Mouse (Mus musculus): Measurements from ENCODE around the gene Wnt2b. TPM values are rescaled to one million over a fixed set of nuclear protein-coding genes. Genes with fewer than 3 reads are reported as not detected.

Wnt2b gene
- polyA plus RNA-seq, 1 experiment, result 9.7 TPM

DNA sequence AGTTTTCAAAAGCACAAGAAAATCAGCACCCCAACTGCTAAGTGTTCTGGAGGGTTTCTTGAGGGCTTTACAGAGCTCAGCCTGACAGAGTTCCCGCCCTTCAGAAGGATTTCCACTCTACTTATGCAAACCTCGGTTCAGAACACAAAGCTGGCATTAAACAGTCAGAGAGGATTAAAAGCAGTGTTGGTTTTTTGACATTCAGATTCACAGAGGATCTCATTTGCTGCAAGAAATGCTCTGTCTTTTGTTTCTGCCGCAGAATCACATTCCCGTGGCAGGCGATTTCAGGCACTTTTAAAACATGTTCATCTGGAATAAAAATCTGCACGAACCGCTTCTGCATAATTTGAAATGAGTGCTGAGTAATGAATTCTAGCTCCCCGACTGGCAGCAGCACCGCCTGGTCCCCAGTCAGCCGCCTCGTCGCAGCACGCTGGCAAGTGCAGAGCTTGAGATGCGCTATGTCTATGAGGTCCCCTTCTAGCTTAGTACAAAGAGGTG lies 42.3 kb upstream of the Wnt2b start:
- no peak overlapping the region for H3K4me3 ChIP-seq (ENCODE audit: low read depth, low read length)
- H3K4me1 ChIP-seq (ENCODE audit: control insufficient read depth, insufficient read depth, insufficient read length, low read length), result no peaks in the 10 kb centered on the region
- 91% methylated on average over 14 of the region's 14 CpGs for WGBS
- no peak overlapping the region for H3K27ac ChIP-seq (ENCODE audit: insufficient read depth, low read depth, low read length)
- H3K27me3 ChIP-seq (ENCODE audit: control insufficient read depth, insufficient read depth, low read length), result no peaks in the 10 kb centered on the region
- TF ChIP-seq CTCF (IDR thresholded peaks at IDR 0.05; ENCODE audit: extremely low read depth, insufficient read length, insufficient replicate concordance, low read depth, low read length) (no peak), POLR2A (IDR thresholded peaks at IDR 0.05; ENCODE audit: low read depth, low read length) (no peak)
- peaks cover 45% of the 10 kb centered on the region for H3K36me3 ChIP-seq (ENCODE audit: control insufficient read depth, insufficient read depth, low read length)

DNA sequence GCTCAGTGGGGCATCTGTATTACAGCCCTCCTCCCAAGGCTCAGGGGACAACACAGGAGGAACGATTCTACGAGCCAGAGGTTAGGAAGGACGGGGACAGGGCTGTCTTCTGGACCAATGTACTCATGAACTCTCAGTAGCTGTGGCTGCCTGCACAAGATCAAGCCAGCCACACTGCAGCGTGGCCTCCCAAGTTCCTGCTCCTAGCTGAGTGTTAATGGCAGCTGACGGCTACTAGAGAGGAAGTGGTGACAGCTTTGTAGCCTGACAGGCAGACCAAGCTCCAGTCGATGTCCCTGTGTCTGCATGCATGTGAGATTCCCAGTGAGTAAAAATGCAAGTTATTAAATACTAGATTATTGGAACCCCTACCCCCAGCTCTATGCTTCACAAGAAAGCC lies 39.7 kb upstream of the Wnt2b start:
- Histone ChIP-seq H3K27ac (ENCODE audit: insufficient read depth, low read depth, low read length) (no peak overlapping the region), H3K27me3 (ENCODE audit: control insufficient read depth, insufficient read depth, low read length) (no peaks in the 10 kb centered on the region), H3K4me1 (ENCODE audit: control insufficient read depth, insufficient read depth, insufficient read length, low read length) (no peaks in the 10 kb centered on the region), H3K36me3 (ENCODE audit: control insufficient read depth, insufficient read depth, low read length) (peaks cover 26% of the 10 kb centered on the region), H3K4me3 (ENCODE audit: low read depth, low read length) (no peak overlapping the region)
- WGBS, result 65% methylated on average over 6 of the region's 6 CpGs
- no peak for TF ChIP-seq POLR2A (IDR thresholded peaks at IDR 0.05; ENCODE audit: low read depth, low read length)
- no peak for TF ChIP-seq CTCF (IDR thresholded peaks at IDR 0.05; ENCODE audit: extremely low read depth, insufficient read length, insufficient replicate concordance, low read depth, low read length)

DNA sequence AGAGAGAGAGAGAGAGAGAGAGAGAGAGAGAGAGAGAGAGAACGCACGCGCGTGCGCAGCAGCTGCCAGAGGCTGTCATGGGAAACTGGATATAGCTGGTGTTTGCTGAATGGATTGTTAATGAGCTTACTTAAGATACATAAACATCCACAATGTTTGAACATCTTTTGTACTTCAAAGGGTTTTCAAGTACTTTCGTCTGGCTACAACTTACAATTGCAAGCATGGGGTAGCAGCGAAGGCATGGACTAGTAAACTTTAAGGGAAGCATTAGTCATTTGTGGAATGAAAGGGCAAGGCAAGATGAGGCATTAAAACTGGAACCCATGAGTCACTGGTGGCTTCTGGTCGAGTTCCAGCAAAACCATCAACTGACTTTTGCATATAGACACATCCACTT lies 38.8 kb upstream of the Wnt2b start:
- H3K4me3 ChIP-seq (ENCODE audit: low read depth, low read length), result no peak overlapping the region
- peaks cover 22% of the 10 kb centered on the region for H3K36me3 ChIP-seq (ENCODE audit: control insufficient read depth, insufficient read depth, low read length)
- no peak for TF ChIP-seq CTCF (IDR thresholded peaks at IDR 0.05; ENCODE audit: extremely low read depth, insufficient read length, insufficient replicate concordance, low read depth, low read length)
- no peak for TF ChIP-seq POLR2A (IDR thresholded peaks at IDR 0.05; ENCODE audit: low read depth, low read length)
- no peaks in the 10 kb centered on the region; the same call in 1 of the 2 replicates for H3K4me1 ChIP-seq (ENCODE audit: control insufficient read depth, insufficient read depth, insufficient read length, low read length)
- no peaks in the 10 kb centered on the region for H3K27me3 ChIP-seq (ENCODE audit: control insufficient read depth, insufficient read depth, low read length)
- no peak overlapping the region for H3K27ac ChIP-seq (ENCODE audit: insufficient read depth, low read depth, low read length)
- WGBS, result 64% methylated on average over 8 of the region's 8 CpGs

DNA sequence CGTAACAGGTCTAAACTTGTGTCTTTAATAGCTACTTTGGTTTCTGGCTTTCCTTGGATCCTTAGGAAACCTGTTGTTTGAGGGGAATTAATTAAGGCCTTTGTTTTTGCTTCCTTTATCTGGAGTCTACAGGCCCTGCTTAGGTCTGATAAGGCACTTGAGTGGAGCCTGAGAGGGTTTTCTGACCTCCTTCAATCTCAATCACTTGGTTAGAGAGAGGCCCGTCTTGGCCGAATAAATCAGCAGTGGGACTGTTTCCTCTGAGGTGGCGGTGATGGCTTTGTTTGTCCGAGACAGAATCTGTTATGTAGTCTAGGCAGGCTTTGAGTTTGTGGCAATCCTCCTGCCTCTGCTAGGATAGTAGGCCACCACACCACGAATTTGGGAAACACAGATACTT lies 35.8 kb upstream of the Wnt2b start:
- 61% methylated on average over 6 of the region's 6 CpGs for WGBS
- TF ChIP-seq CTCF (IDR thresholded peaks at IDR 0.05; ENCODE audit: extremely low read depth, insufficient read length, insufficient replicate concordance, low read depth, low read length) (no peak), POLR2A (IDR thresholded peaks at IDR 0.05; ENCODE audit: low read depth, low read length) (no peak)

DNA sequence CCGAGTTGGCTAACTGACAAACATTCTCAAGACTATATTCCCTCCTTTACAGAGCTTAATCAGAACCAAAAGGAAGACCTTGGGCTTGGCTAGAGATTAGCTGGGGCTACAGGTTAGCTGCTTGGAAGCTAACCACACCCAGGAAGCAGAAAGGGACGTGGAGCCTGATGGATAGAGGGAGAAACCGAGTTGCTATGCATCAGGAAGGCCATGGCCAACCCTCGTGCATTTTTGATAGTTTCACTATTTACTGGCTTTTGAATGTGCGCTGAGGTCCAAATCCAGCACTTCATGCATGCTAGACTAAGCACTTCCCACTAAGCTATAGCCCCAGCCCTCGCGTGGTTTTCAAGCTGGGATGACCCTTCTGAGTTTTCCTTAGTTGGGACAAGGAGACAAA lies 34.0 kb upstream of the Wnt2b start:
- Histone ChIP-seq H3K27ac (ENCODE audit: insufficient read depth, low read depth, low read length) (no peak overlapping the region), H3K4me1 (ENCODE audit: control insufficient read depth, insufficient read depth, insufficient read length, low read length) (peaks cover 3% of the 10 kb centered on the region), H3K27me3 (ENCODE audit: control insufficient read depth, insufficient read depth, low read length) (0 out of 2 replicates have a peak, but pooled peaks cover 3% of the 10 kb centered on the region), H3K36me3 (ENCODE audit: control insufficient read depth, insufficient read depth, low read length) (no peaks in the 10 kb centered on the region), H3K4me3 (ENCODE audit: low read depth, low read length) (no peak overlapping the region)
- TF ChIP-seq CTCF (IDR thresholded peaks at IDR 0.05; ENCODE audit: extremely low read depth, insufficient read length, insufficient replicate concordance, low read depth, low read length), result no peak
- no peak for TF ChIP-seq POLR2A (IDR thresholded peaks at IDR 0.05; ENCODE audit: low read depth, low read length)
- WGBS, result 58% methylated on average over 7 of the region's 7 CpGs

More for the DNA sequence above, 35.8 kb upstream of the Wnt2b start:
- peaks cover 2% of the 10 kb centered on the region; the same call in 1 of the 2 replicates for H3K36me3 ChIP-seq (ENCODE audit: control insufficient read depth, insufficient read depth, low read length)
- H3K4me3 ChIP-seq (ENCODE audit: low read depth, low read length), result no peak overlapping the region
- no peaks in the 10 kb centered on the region for H3K27me3 ChIP-seq (ENCODE audit: control insufficient read depth, insufficient read depth, low read length)
- H3K4me1 ChIP-seq (ENCODE audit: control insufficient read depth, insufficient read depth, insufficient read length, low read length), result peaks cover 3% of the 10 kb centered on the region
- no peak overlapping the region for H3K27ac ChIP-seq (ENCODE audit: insufficient read depth, low read depth, low read length)

DNA sequence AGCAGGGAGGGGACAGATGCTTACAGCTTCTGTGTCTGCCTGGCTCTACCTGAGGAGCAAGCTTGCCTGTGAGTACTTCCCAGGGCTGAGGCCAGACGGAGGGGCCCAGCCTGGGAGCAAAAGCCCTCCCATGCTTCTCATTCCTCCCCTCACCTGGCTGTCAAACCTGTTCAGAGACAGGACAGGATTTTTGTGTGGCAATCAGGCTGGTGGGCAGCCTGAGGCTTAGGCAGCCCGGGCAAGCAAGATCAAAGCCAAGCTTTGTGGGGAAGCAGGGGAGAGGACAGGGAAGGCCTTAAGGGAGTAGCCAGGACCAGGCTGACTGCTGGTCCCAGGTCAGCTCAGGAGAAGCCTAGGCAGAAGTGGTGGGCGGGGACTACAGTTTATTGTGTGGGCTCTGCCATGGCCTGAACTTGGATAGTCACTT lies 32.7 kb upstream of the Wnt2b start:
- TF ChIP-seq CTCF (IDR thresholded peaks at IDR 0.05; ENCODE audit: extremely low read depth, insufficient read length, insufficient replicate concordance, low read depth, low read length) (no peak), POLR2A (IDR thresholded peaks at IDR 0.05; ENCODE audit: low read depth, low read length) (no peak)

DNA sequence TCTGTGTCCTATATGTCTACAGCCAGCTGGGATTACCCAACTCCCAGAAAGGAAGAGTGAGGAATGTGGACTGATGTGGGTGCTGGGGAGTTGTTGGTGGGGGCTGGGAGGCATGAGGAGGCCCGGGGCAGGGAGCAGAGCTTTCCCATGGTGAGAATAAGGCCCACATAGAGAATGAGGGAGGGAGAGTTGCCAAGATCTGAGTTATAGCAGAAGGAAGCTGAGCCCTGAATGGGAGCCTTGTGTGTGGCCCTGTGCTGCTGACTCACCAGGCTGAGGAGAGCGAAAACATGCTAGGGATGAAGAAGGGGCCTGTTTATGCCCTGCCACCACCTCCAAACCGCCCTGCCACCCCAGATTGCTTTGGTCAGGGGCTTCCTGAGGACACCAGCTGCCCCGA lies 32.1 kb upstream of the Wnt2b start:
- no peak overlapping the region for H3K4me3 ChIP-seq (ENCODE audit: low read depth, low read length)
- no peaks in the 10 kb centered on the region for H3K36me3 ChIP-seq (ENCODE audit: control insufficient read depth, insufficient read depth, low read length)
- TF ChIP-seq POLR2A (IDR thresholded peaks at IDR 0.05; ENCODE audit: low read depth, low read length), result no peak
- no peak for TF ChIP-seq CTCF (IDR thresholded peaks at IDR 0.05; ENCODE audit: extremely low read depth, insufficient read length, insufficient replicate concordance, low read depth, low read length)
- H3K4me1 ChIP-seq (ENCODE audit: control insufficient read depth, insufficient read depth, insufficient read length, low read length), result peaks cover 3% of the 10 kb centered on the region
- WGBS, result 50% methylated on average over 4 of the region's 4 CpGs
- 0 out of 2 replicates have a peak, but pooled peaks cover 3% of the 10 kb centered on the region for H3K27me3 ChIP-seq (ENCODE audit: control insufficient read depth, insufficient read depth, low read length)
- H3K27ac ChIP-seq (ENCODE audit: insufficient read depth, low read depth, low read length), result peak overlapping the region; percentile 23; the same call in 1 of the 2 replicates

More for the DNA sequence above, 32.7 kb upstream of the Wnt2b start:
- Histone ChIP-seq H3K27ac (ENCODE audit: insufficient read depth, low read depth, low read length) (peak overlapping the region; percentile 23; the same call in 1 of the 2 replicates), H3K4me1 (ENCODE audit: control insufficient read depth, insufficient read depth, insufficient read length, low read length) (peaks cover 3% of the 10 kb centered on the region), H3K27me3 (ENCODE audit: control insufficient read depth, insufficient read depth, low read length) (0 out of 2 replicates have a peak, but pooled peaks cover 3% of the 10 kb centered on the region), H3K4me3 (ENCODE audit: low read depth, low read length) (no peak overlapping the region), H3K36me3 (ENCODE audit: control insufficient read depth, insufficient read depth, low read length) (no peaks in the 10 kb centered on the region)
- 60% methylated on average over 3 of the region's 3 CpGs for WGBS
